Mouse (Mus musculus) intestine, embryonic 16.5 days (tissue): ENCODE data around the gene Aar2. TPM values are rescaled to one million over a fixed set of nuclear protein-coding genes. Genes with fewer than 3 reads are reported as not detected.

Experiments
- ATAC-seq: fragments of 200-750 bp; cut with Nextera tagmentation; 2 replicates; pipeline ENCODE4 v1.8.0; 2017; ENCODE audit warnings: moderate TSS enrichment, moderate library complexity
- H3K27ac ChIP-seq: fragments of 300-500 bp; sonication (generic); 2 replicates; pipeline ENCODE4 v1.5.1; 2014; ENCODE audit warnings: mild to moderate bottlenecking, low read length
- H3K27me3 ChIP-seq: fragments of 300-500 bp; sonication (generic); replicated peaks from 2 replicates; pipeline ENCODE4 v1.6.1; 2014; ENCODE audit warnings: low read length, control low read depth, mixed read lengths; ENCODE audit not compliant: control insufficient read depth, insufficient read depth
- H3K36me3 ChIP-seq: fragments of 300-500 bp; sonication (generic); 2 replicates; pipeline ENCODE4 v1.6.1; 2014; ENCODE audit warnings: low read length, control low read depth; ENCODE audit not compliant: control insufficient read depth, insufficient read depth
- H3K4me1 ChIP-seq: fragments of 300-500 bp; sonication (generic); 2 replicates; pipeline ENCODE4 v1.6.1; 2014; ENCODE audit warnings: low read length, control low read depth, mixed read lengths; ENCODE audit not compliant: control insufficient read depth, insufficient read depth
- H3K4me2 ChIP-seq: fragments of 300-500 bp; sonication (generic); 2 replicates; pipeline ENCODE4 v1.6.1; 2014; ENCODE audit warnings: low read depth, low read length, control low read depth
- H3K4me3 ChIP-seq: fragments of 300-500 bp; sonication (generic); 2 replicates; pipeline ENCODE4 v1.5.1; 2014; ENCODE audit warnings: mild to moderate bottlenecking, low read length
- H3K9ac ChIP-seq: fragments of 300-500 bp; sonication (generic); 2 replicates; pipeline ENCODE4 v1.6.1; 2014; ENCODE audit warnings: low read depth, low read length
- H3K9me3 ChIP-seq: fragments of 300-500 bp; sonication (generic); 2 replicates; pipeline ENCODE4 v1.6.1; 2016; ENCODE audit warnings: low read length, control low read depth; ENCODE audit not compliant: control insufficient read depth
- WGBS: fragments of 180-500 bp; shearing (Covaris S2); extraction: QIAGEN DNeasy Blood & Tissue Kit; methylation state at CpG from one replicate; pipeline ENCODE4 v1.1.7; 2014; 5-methylcytosine and 5-hydroxymethylcytosine counted together
- polyA plus RNA-seq: library from polyadenylated mRNA; unstranded; fragments of >200 nt; fragmentation: Nextera tagmentation; extraction: Ambion mirVana; gene quantifications from 2 replicates; pipeline ENCODE4 v1.2.1, GENCODE M21; 2015

Gene Aar2
- polyA plus RNA-seq, 1 experiment from 2014 or later = 33.2 TPM

GRCm38 (mm10) chr2:156582887-156583286, 35.5 kb downstream of the Aar2 start:
- H3K27me3 ChIP-seq = no peaks in the 10 kb centered on the region
- no peak overlapping the region for H3K4me3 ChIP-seq
- 70% methylated on average over 10 of the region's 10 CpGs for WGBS
- H3K36me3 ChIP-seq = no peaks in the 10 kb centered on the region
- H3K4me1 ChIP-seq = no peaks in the 10 kb centered on the region
- no peaks in the 10 kb centered on the region for H3K9me3 ChIP-seq
- no peak overlapping the region for H3K4me2 ChIP-seq
- H3K27ac ChIP-seq = no peak overlapping the region
- no peak overlapping the region for H3K9ac ChIP-seq
- ATAC-seq = no peak

GRCm38 (mm10) chr2:156584154-156584796, 36.9 kb downstream of the Aar2 start:
- no peak overlapping the region for H3K4me2 ChIP-seq
- no peaks in the 10 kb centered on the region for H3K36me3 ChIP-seq
- no peaks in the 10 kb centered on the region for H3K27me3 ChIP-seq
- no peaks in the 10 kb centered on the region for H3K9me3 ChIP-seq
- H3K4me3 ChIP-seq = no peak overlapping the region
- WGBS = 61% methylated on average over 11 of the region's 11 CpGs
- H3K4me1 ChIP-seq = no peaks in the 10 kb centered on the region
- no peak for ATAC-seq
- H3K9ac ChIP-seq = no peak overlapping the region
- H3K27ac ChIP-seq = no peak overlapping the region

GRCm38 (mm10) chr2:156584797-156585471, 37.5 kb downstream of the Aar2 start:
- 47% methylated on average over 14 of the region's 14 CpGs for WGBS
- no peak for ATAC-seq
- Histone ChIP-seq H3K27ac (no peak overlapping the region), H3K4me1 (no peaks in the 10 kb centered on the region), H3K4me2 (no peak overlapping the region), H3K9me3 (no peaks in the 10 kb centered on the region), H3K27me3 (no peaks in the 10 kb centered on the region), H3K9ac (no peak overlapping the region), H3K4me3 (no peak overlapping the region), H3K36me3 (no peaks in the 10 kb centered on the region)

- H3K4me2 ChIP-seq = no peak overlapping the region
- H3K27me3 ChIP-seq = no peaks in the 10 kb centered on the region
- no peaks in the 10 kb centered on the region for H3K36me3 ChIP-seq
- H3K4me3 ChIP-seq = no peak overlapping the region
- ATAC-seq = no peak
- no peaks in the 10 kb centered on the region for H3K9me3 ChIP-seq
- WGBS = 87% methylated on average over 9 of the region's 9 CpGs
- H3K9ac ChIP-seq = no peak overlapping the region
- no peak overlapping the region for H3K27ac ChIP-seq
- no peaks in the 10 kb centered on the region for H3K4me1 ChIP-seq
Observed at GRCm38 (mm10) chr2:156589481-156589880, 42.1 kb downstream of the Aar2 start.

GRCm38 (mm10) chr2:156594987-156595490, 47.7 kb downstream of the Aar2 start:
- no peaks in the 10 kb centered on the region for H3K9me3 ChIP-seq
- 67% methylated on average over 15 of the region's 15 CpGs for WGBS
- no peak overlapping the region for H3K27ac ChIP-seq
- H3K27me3 ChIP-seq = no peaks in the 10 kb centered on the region
- H3K4me3 ChIP-seq = no peak overlapping the region
- no peak overlapping the region for H3K9ac ChIP-seq
- no peaks in the 10 kb centered on the region for H3K36me3 ChIP-seq
- H3K4me2 ChIP-seq = no peak overlapping the region
- ATAC-seq = no peak
- H3K4me1 ChIP-seq = no peaks in the 10 kb centered on the region

- Histone ChIP-seq H3K27me3 (no peaks in the 10 kb centered on the region), H3K27ac (no peak overlapping the region), H3K9me3 (0 out of 2 replicates have a peak, but pooled peaks cover 2% of the 10 kb centered on the region), H3K9ac (no peak overlapping the region), H3K4me2 (no peak overlapping the region), H3K4me1 (no peaks in the 10 kb centered on the region), H3K36me3 (no peaks in the 10 kb centered on the region), H3K4me3 (no peak overlapping the region)
- WGBS = 80% methylated on average over 7 of the region's 7 CpGs
- ATAC-seq = no peak
Observed at GRCm38 (mm10) chr2:156602581-156602980, 55.2 kb downstream of the Aar2 start.

GRCm38 (mm10) chr2:156603671-156604070, 56.3 kb downstream of the Aar2 start:
- H3K9me3 ChIP-seq = 0 out of 2 replicates have a peak, but pooled peaks cover 2% of the 10 kb centered on the region
- no peak overlapping the region for H3K4me3 ChIP-seq
- no peaks in the 10 kb centered on the region for H3K36me3 ChIP-seq
- H3K27me3 ChIP-seq = 0 out of 2 replicates have a peak, but pooled peaks cover 2% of the 10 kb centered on the region
- no peak overlapping the region for H3K4me2 ChIP-seq
- WGBS = 73% methylated on average over 9 of the region's 9 CpGs
- no peak overlapping the region for H3K27ac ChIP-seq
- ATAC-seq = no peak
- no peaks in the 10 kb centered on the region for H3K4me1 ChIP-seq
- H3K9ac ChIP-seq = no peak overlapping the region

- Histone ChIP-seq H3K27me3 (peaks cover 4% of the 10 kb centered on the region), H3K36me3 (no peaks in the 10 kb centered on the region), H3K4me2 (no peak overlapping the region), H3K27ac (no peak overlapping the region), H3K4me1 (no peaks in the 10 kb centered on the region), H3K9me3 (0 out of 2 replicates have a peak, but pooled peaks cover 2% of the 10 kb centered on the region), H3K4me3 (no peak overlapping the region), H3K9ac (no peak overlapping the region)
- no peak for ATAC-seq
- WGBS = 32% methylated on average over 3 of the region's 3 CpGs
Observed at GRCm38 (mm10) chr2:156605144-156605543, 57.8 kb downstream of the Aar2 start.

GRCm38 (mm10) chr2:156605971-156606370, 58.6 kb downstream of the Aar2 start:
- Histone ChIP-seq H3K4me2 (no peak overlapping the region), H3K9ac (no peak overlapping the region), H3K36me3 (no peaks in the 10 kb centered on the region), H3K4me3 (no peak overlapping the region), H3K4me1 (no peaks in the 10 kb centered on the region), H3K27me3 (peaks cover 7% of the 10 kb centered on the region), H3K9me3 (0 out of 2 replicates have a peak, but pooled peaks cover 2% of the 10 kb centered on the region), H3K27ac (no peak overlapping the region)
- ATAC-seq = no peak
- WGBS = 67% methylated on average over 5 of the region's 5 CpGs
